Mouse (Mus musculus) MEL (cell line): ENCODE measurements around the gene Lsamp. TPM values are rescaled to one million over a fixed set of nuclear protein-coding genes. Genes with fewer than 3 reads are reported as not detected.

ENCODE experiments used
- DNase-seq: peaks from one replicate; pipeline ENCODE4 v3.0.0; 2011; ENCODE audit warnings: low read depth, low spot score
- H3K27ac ChIP-seq: 2 replicates; pipeline ENCODE4 v1.5.1; 2012; ENCODE audit warnings: low read depth, mild to moderate bottlenecking, control low read depth, low read length, moderate library complexity; ENCODE audit not compliant: control insufficient read depth
- H3K27me3 ChIP-seq, 2 experiments: fragments of 150-350 bp in 1 of 2; sonication (generic) in 1 of 2; 2 replicates each; pipeline ENCODE4 v1.6.1; 2012; ENCODE audit warnings: low read length in 2 of 2, mild to moderate bottlenecking in 2 of 2, improper control_type of control experiment in 1 of 2, moderate library complexity in 1 of 2; ENCODE audit not compliant: insufficient read depth in 2 of 2, control insufficient read depth in 1 of 2
- H3K36me3 ChIP-seq, 2 experiments: 2 replicates each; pipeline ENCODE4 v1.6.1; 2012 to 2014; ENCODE audit warnings: low read length in 2 of 2, improper control_type of control experiment in 1 of 2, inconsistent platforms in 1 of 2, mild to moderate bottlenecking in 1 of 2; ENCODE audit not compliant: insufficient read depth in 2 of 2, control insufficient read depth in 1 of 2
- H3K4me1 ChIP-seq, 2 experiments: fragments of 150-350 bp in 1 of 2; sonication (generic) in 1 of 2; 2 replicates each; pipeline ENCODE4 v1.6.1; 2012; ENCODE audit warnings: low read length in 2 of 2, improper control_type of control experiment in 1 of 2, mild to moderate bottlenecking in 1 of 2; ENCODE audit not compliant: insufficient read depth in 2 of 2, control insufficient read depth in 1 of 2
- H3K4me3 ChIP-seq, 2 experiments: fragments of 150-350 bp in 1 of 2; sonication (generic) in 1 of 2; 2 replicates each; pipeline ENCODE4 v1.5.1; 2012; ENCODE audit warnings: low read depth in 2 of 2, low read length in 2 of 2, mild to moderate bottlenecking in 2 of 2, moderate library complexity in 2 of 2, control low read depth in 1 of 2, improper control_type of control experiment in 1 of 2; ENCODE audit not compliant: control insufficient read depth in 1 of 2, insufficient read depth in 1 of 2
- H3K79me2 ChIP-seq: 2 replicates; pipeline ENCODE4 v1.6.1; 2012; ENCODE audit warnings: mild to moderate bottlenecking, low read length, moderate library complexity; ENCODE audit not compliant: control insufficient read depth, poor library complexity, insufficient read depth
- H3K9ac ChIP-seq: 2 replicates; pipeline ENCODE4 v1.6.1; 2012; ENCODE audit warnings: low read depth, mild to moderate bottlenecking, control low read depth, low read length, moderate library complexity; ENCODE audit not compliant: control insufficient read depth, poor library complexity, severe bottlenecking
- H3K9me3 ChIP-seq: fragments of 150-350 bp; sonication (generic); replicated peaks from 2 replicates; pipeline ENCODE4 v1.6.1; 2012; ENCODE audit warnings: mild to moderate bottlenecking, low read length, improper control_type of control experiment, moderate library complexity; ENCODE audit not compliant: insufficient read depth
- BHLHE40 ChIP-seq: IDR thresholded peaks from 2 replicates; pipeline ENCODE4 v1.6.1; 2012; ENCODE audit warnings: low read depth, mild to moderate bottlenecking, inconsistent platforms, low read length, improper control_type of control experiment, borderline replicate concordance
- CHD1 ChIP-seq: IDR thresholded peaks from 2 replicates; pipeline ENCODE4 v1.6.1; 2012; ENCODE audit warnings: low read depth, mild to moderate bottlenecking, inconsistent platforms, low read length, improper control_type of control experiment
- CHD2 ChIP-seq: IDR thresholded peaks from 2 replicates; pipeline ENCODE4 v1.6.1; 2011; ENCODE audit warnings: low read length, improper control_type of control experiment
- CTCF ChIP-seq, 3 experiments: IDR thresholded peaks in 2 of 3; conservative IDR thresholded peaks in 1 of 3; 2 replicates each; pipeline ENCODE4 v1.5.1; 2011 to 2012; ENCODE audit warnings: low read length in 3 of 3, low read depth in 2 of 3, mild to moderate bottlenecking in 2 of 3, improper control_type of control experiment in 1 of 3, inconsistent platforms in 1 of 3, mixed read lengths in 1 of 3, moderate library complexity in 1 of 3; ENCODE audit not compliant: control insufficient read depth in 1 of 3, insufficient read depth in 1 of 3, poor library complexity in 1 of 3, severe bottlenecking in 1 of 3
- E2F4 ChIP-seq: IDR thresholded peaks from 2 replicates; pipeline ENCODE4 v1.6.1; 2011; ENCODE audit warnings: low read depth, low read length, improper control_type of control experiment, borderline replicate concordance
- GATA1 ChIP-seq: IDR thresholded peaks from 2 replicates; pipeline ENCODE4 v1.6.1; 2011; ENCODE audit warnings: low read depth, low read length, improper control_type of control experiment
- MAFK ChIP-seq: IDR thresholded peaks from 2 replicates; pipeline ENCODE4 v1.6.1; 2011; ENCODE audit warnings: low read depth, mild to moderate bottlenecking, low read length, improper control_type of control experiment, borderline replicate concordance
- MAX ChIP-seq: IDR thresholded peaks from 2 replicates; pipeline ENCODE4 v1.6.1; 2011; ENCODE audit warnings: low read length, improper control_type of control experiment
- MAZ ChIP-seq: IDR thresholded peaks from 2 replicates; pipeline ENCODE4 v1.6.1; 2012; ENCODE audit warnings: low read depth, mild to moderate bottlenecking, inconsistent platforms, low read length, improper control_type of control experiment
- MEF2A ChIP-seq: IDR thresholded peaks from 2 replicates; pipeline ENCODE4 v1.6.1; 2014; ENCODE audit warnings: low read depth, mild to moderate bottlenecking, inconsistent platforms, low read length, improper control_type of control experiment; ENCODE audit not compliant: poor library complexity, insufficient replicate concordance, severe bottlenecking; ENCODE audit errors: extremely low read depth
- NELFE ChIP-seq: IDR thresholded peaks from 2 replicates; pipeline ENCODE4 v1.6.1; 2011; ENCODE audit warnings: low read depth, low read length, improper control_type of control experiment
- NRF1 ChIP-seq: IDR thresholded peaks from 2 replicates; pipeline ENCODE4 v1.6.1; 2014; ENCODE audit warnings: low read depth, mild to moderate bottlenecking, inconsistent platforms, low read length, improper control_type of control experiment, moderate library complexity; ENCODE audit not compliant: poor library complexity, insufficient read depth, severe bottlenecking
- POLR2A ChIP-seq, 2 experiments: IDR thresholded peaks; 2 replicates each; pipeline ENCODE4 v1.6.1; 2011 to 2012; ENCODE audit warnings: low read length in 2 of 2, mild to moderate bottlenecking in 2 of 2, control low read depth in 1 of 2, improper control_type of control experiment in 1 of 2, low read depth in 1 of 2, moderate library complexity in 1 of 2; ENCODE audit not compliant: control insufficient read depth in 1 of 2, insufficient read depth in 1 of 2, poor library complexity in 1 of 2
- POLR2AphosphoS2 ChIP-seq: IDR thresholded peaks from 2 replicates; pipeline ENCODE4 v1.6.1; 2011; ENCODE audit warnings: low read length, improper control_type of control experiment
- POLR2AphosphoS5 ChIP-seq: IDR thresholded peaks from 2 replicates; pipeline ENCODE4 v1.6.1; 2012; ENCODE audit warnings: low read depth, borderline replicate concordance, mild to moderate bottlenecking, inconsistent platforms, low read length, moderate library complexity, mixed read lengths
- SIN3A ChIP-seq: IDR thresholded peaks from 2 replicates; pipeline ENCODE4 v1.6.1; 2012; ENCODE audit warnings: low read length, improper control_type of control experiment, inconsistent platforms
- SMC3 ChIP-seq: IDR thresholded peaks from 2 replicates; pipeline ENCODE4 v1.6.1; 2011; ENCODE audit warnings: low read depth, low read length, improper control_type of control experiment
- TCF12 ChIP-seq: IDR thresholded peaks from 2 replicates; pipeline ENCODE4 v1.6.1; 2014; ENCODE audit warnings: low read depth, mild to moderate bottlenecking, inconsistent platforms, low read length, improper control_type of control experiment, moderate library complexity
- USF1 ChIP-seq: IDR thresholded peaks from 2 replicates; pipeline ENCODE4 v1.6.1; 2014; ENCODE audit warnings: low read depth, mild to moderate bottlenecking, inconsistent platforms, low read length, improper control_type of control experiment, moderate library complexity
- USF2 ChIP-seq, 2 experiments: IDR thresholded peaks; 2 replicates each; pipeline ENCODE4 v1.6.1; 2011 to 2012; ENCODE audit warnings: improper control_type of control experiment in 2 of 2, low read length in 2 of 2, borderline replicate concordance in 1 of 2, inconsistent platforms in 1 of 2, low read depth in 1 of 2, mild to moderate bottlenecking in 1 of 2; ENCODE audit not compliant: insufficient read depth in 1 of 2
- ZMIZ1 ChIP-seq: IDR thresholded peaks from 2 replicates; pipeline ENCODE4 v1.6.1; 2012; ENCODE audit warnings: low read depth, mild to moderate bottlenecking, inconsistent platforms, low read length, improper control_type of control experiment, moderate library complexity
- polyA plus RNA-seq, 2 experiments: library from polyadenylated mRNA; stranded (reverse) in 1 of 2; unstranded in 1 of 2; fragments of >175 nt in 1 of 2; fragments of >200 nt in 1 of 2; gene quantifications; 2 replicates each; pipeline versions ENCODE4 v1.2.1 to v1.2.4; 2012; ENCODE audit warnings: low replicate concordance in 2 of 2, low read depth in 1 of 2; ENCODE audit not compliant: insufficient read length in 2 of 2, insufficient read depth in 1 of 2, missing spikeins in 1 of 2
- total RNA-seq: library from RNA; depleted of rRNA; stranded (reverse); fragments of 300-350 nt; gene quantifications from 2 replicates; pipeline ENCODE4 v1.2.3, GENCODE M21; 2012; rRNA removed

Gene Lsamp
- total RNA-seq (0.42 TPM in 1 of 2 replicates, not detected in the other), polyA plus RNA-seq (not detected)

GRCm38 (mm10) chr16:39984205-39984634 is at the start of gene Lsamp:
Gene Lsamp, plus strand, starts transcription at chr16:39984361.
- no peaks in the 10 kb centered on the region for H3K79me2 ChIP-seq
- no peak within 1 kb of the TSS for H3K4me3 ChIP-seq
- no peak for TF ChIP-seq NRF1
- TF ChIP-seq NELFE: no peak
- no peak for TF ChIP-seq BHLHE40
- no peak for TF ChIP-seq SIN3A
- TF ChIP-seq E2F4: no peak
- TF ChIP-seq CTCF (IDR thresholded peaks at IDR 0.05 in 2 of 3, conservative IDR thresholded peaks at IDR 0.05 in 1 of 3; ENCODE audit: control insufficient read depth in 1 of 3, insufficient read depth in 1 of 3, low read depth in 2 of 3, low read length in 3 of 3, poor library complexity in 1 of 3, severe bottlenecking in 1 of 3): no peak
- TF ChIP-seq CHD2: no peak
- no peak for TF ChIP-seq ZMIZ1
- TF ChIP-seq POLR2AphosphoS2: no peak
- TF ChIP-seq USF1: no peak
- TF ChIP-seq SMC3: no peak
- no peak for TF ChIP-seq POLR2A (IDR thresholded peaks at IDR 0.05; ENCODE audit: control insufficient read depth in 1 of 2, insufficient read depth in 1 of 2, low read depth in 1 of 2, low read length in 2 of 2, poor library complexity in 1 of 2)
- TF ChIP-seq CHD1: no peak
- TF ChIP-seq, all 39 proteins: peak for 0
- H3K27ac ChIP-seq: no peak within 1 kb of the TSS
- no peaks in the 10 kb centered on the region for H3K4me1 ChIP-seq
- H3K9me3 ChIP-seq: no peaks in the 10 kb centered on the region
- H3K9ac ChIP-seq: no peak within 1 kb of the TSS
- H3K36me3 ChIP-seq: no peaks in the 10 kb centered on the region
- no peak for DNase-seq
- H3K27me3 ChIP-seq: no peaks in the 10 kb centered on the region

GRCm38 (mm10) chr16:39957686-39958085 is 26.5 kb upstream of the Lsamp start:
- Histone ChIP-seq H3K36me3 (no peaks in the 10 kb centered on the region), H3K4me3 (no peak overlapping the region), H3K27me3 (no peaks in the 10 kb centered on the region; a peak in 1 of 4 replicates), H3K79me2 (no peaks in the 10 kb centered on the region), H3K4me1 (no peaks in the 10 kb centered on the region), H3K9me3 (no peaks in the 10 kb centered on the region), H3K27ac (no peak overlapping the region)
- no peak for DNase-seq
- no peak for TF ChIP-seq USF2 (IDR thresholded peaks at IDR 0.05; ENCODE audit: borderline replicate concordance in 1 of 2, insufficient read depth in 1 of 2, low read depth in 1 of 2, low read length in 2 of 2)
- no peak for TF ChIP-seq GATA1
- TF ChIP-seq SMC3: no peak
- TF ChIP-seq POLR2A (IDR thresholded peaks at IDR 0.05; ENCODE audit: control insufficient read depth in 1 of 2, insufficient read depth in 1 of 2, low read depth in 1 of 2, low read length in 2 of 2, poor library complexity in 1 of 2): no peak
- TF ChIP-seq, all 39 proteins: peak for 0
- no peak overlapping the region for H3K9ac ChIP-seq

- Histone ChIP-seq H3K4me1 (no peaks in the 10 kb centered on the region), H3K9ac (no peak overlapping the region), H3K9me3 (no peaks in the 10 kb centered on the region), H3K27ac (no peak overlapping the region), H3K79me2 (no peaks in the 10 kb centered on the region), H3K36me3 (no peaks in the 10 kb centered on the region), H3K27me3 (no peaks in the 10 kb centered on the region), H3K4me3 (no peak overlapping the region)
- no peak for DNase-seq
- no peak for TF ChIP-seq POLR2AphosphoS2
- TF ChIP-seq MAZ: no peak
- TF ChIP-seq CHD2: no peak
- no peak for TF ChIP-seq SMC3
- no peak for TF ChIP-seq CHD1
- TF ChIP-seq POLR2AphosphoS5: no peak
- no peak for TF ChIP-seq E2F4
- no peak for TF ChIP-seq MAX
- no peak for TF ChIP-seq SIN3A
- TF ChIP-seq ZMIZ1: no peak
- no peak for TF ChIP-seq MEF2A
- TF ChIP-seq TCF12: no peak
- no peak for TF ChIP-seq USF2 (IDR thresholded peaks at IDR 0.05; ENCODE audit: borderline replicate concordance in 1 of 2, insufficient read depth in 1 of 2, low read depth in 1 of 2, low read length in 2 of 2)
- TF ChIP-seq MAFK: no peak
These were observed 11.4 kb upstream of the Lsamp start for GRCm38 (mm10) chr16:39972712-39973111.
